Mouse (Mus musculus): ENCODE data around the gene Cdadc1.

Cdadc1 gene

GRCm38 (mm10) chr14:59597398-59598259, at the start of gene Cdadc1:
Cdadc1 (minus strand) TSS chr14:59597959.
- WGBS: under 1% methylated on average over 47 of the region's 48 CpGs

DNA sequence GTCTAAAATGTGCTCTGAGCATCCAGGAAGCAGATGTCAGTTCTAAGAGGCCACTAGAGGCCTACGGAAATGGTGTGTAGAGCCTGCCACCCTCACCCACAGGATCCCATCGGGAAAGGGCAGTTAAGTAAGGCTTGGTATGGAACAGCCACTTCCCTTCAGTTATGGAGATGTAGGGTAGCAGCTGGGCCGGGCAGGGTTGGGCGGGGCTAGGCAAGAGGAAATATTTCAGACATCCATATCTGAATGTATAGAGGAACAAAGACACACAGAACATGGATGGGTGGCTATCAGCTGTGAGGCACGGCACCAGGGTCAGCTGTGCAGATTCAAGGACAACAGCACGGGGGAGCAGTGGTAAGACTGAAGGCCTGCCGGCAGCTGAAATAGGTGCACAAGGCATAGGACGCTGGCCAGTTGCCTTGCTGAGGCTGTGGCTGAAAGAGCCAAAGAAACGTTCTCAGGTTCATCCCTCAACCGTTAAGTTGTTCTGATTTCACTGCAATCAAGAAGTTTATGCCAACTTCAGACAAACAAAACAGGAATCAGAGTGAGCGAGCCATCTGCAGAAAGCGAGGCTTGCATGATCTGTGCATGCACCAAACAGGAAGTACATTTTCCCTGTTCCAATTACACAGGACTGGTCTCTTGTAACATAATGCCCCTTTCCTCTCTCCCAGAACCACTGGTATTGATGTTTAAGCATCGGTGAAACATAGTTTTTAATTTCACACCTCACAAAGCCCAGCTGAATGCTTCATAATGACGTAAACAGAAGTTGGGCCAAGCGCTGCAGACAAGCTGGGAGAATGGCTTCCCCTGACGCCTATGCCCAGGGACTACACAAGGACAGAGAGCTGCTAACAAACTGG, 49.3 kb upstream of the Cdadc1 start:
- WGBS: 74% methylated on average over 16 of the region's 16 CpGs

GRCm38 (mm10) chr14:59644896-59645295, 47.1 kb upstream of the Cdadc1 start:
- WGBS: 94% methylated on average over 3 of the region's 3 CpGs

GRCm38 (mm10) chr14:59644166-59644565, 46.4 kb upstream of the Cdadc1 start:
- WGBS: 92% methylated on average over 1 of the region's 1 CpGs

DNA sequence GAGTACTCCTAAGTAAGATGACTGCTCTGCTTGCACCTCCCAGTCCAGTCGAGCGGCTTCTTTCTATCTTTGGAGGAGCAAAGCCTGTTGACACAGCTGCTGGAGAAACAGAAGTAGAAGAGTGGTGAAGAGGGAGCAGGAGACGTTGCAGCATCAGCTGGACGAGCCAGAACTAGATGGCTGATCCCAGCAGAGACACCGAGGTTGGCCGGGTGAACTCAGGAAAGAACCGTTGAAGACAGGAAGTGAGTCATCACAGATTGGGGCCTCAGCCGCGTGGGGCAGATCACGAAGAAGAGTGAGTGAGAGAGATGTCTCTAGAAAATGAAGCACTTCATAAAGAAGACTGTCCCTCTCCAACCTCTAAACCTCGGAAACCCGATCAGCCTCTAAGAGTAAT, 45.8 kb upstream of the Cdadc1 start:
- WGBS: 71% methylated on average over 12 of the region's 12 CpGs

DNA sequence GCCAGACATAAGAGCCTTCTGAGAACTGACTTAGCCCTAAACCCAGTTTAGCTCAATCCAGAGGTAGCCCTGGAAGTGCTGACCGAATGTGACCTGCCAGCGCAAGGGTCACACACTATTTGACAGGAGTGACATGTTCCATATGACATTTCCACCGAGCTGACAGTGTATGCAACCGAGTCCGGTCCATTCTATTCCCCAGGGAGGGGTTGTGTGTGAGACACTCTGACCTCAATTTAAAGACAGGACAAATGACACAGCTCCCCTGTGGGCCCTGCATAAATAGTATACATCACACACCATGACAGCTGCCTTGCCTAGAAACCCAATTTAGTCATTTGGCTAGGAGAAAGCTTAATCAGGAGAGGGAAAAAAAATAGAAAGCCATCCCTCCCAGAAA, 44.1 kb upstream of the Cdadc1 start:
- 68% methylated on average over 5 of the region's 5 CpGs for WGBS

- 77% methylated on average over 7 of the region's 7 CpGs for WGBS
Measured at GRCm38 (mm10) chr14:59638906-59639703, 41.3 kb upstream of the Cdadc1 start.

DNA sequence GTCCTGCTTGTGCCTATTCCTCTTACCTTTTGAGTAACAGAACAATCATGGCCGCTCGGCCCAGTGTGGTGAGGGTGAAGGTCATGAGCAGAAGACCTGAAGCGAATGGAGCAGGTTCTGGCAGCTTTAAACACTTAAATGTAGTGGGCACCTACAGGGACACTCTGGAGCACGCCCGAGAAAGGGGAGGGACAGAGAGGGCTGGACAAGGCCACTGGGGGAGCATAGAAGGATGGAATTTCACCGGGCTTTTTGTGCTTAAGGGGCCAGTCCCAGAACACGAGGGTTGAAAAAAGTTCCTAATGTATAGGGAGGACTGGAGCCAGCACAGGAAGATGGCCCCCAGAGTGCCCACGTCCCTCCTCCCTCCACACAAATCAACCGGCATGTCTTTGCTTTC, 36.2 kb upstream of the Cdadc1 start:
- 85% methylated on average over 9 of the region's 9 CpGs for WGBS

GRCm38 (mm10) chr14:59633295-59633898, 35.6 kb upstream of the Cdadc1 start:
- 90% methylated on average over 5 of the region's 5 CpGs for WGBS

DNA sequence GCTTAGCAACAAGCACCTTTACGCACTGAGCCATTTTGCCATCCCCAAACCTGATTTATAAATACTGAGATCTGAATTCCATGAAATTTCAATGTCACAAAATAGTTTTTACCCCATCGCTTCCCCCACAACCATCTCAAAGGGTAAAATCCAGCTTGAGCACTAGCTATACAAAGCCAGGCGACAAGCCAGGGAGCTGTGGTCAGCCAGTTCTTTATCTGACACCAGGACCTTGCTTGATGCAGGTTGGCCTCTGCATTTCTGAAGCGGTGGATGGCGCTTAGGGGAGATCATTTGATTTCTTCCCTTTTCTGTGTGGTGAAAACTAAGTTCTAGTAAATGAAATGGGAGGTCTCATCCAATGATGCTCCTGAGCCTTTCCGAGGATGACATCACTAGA, 34.3 kb upstream of the Cdadc1 start:
- 95% methylated on average over 6 of the region's 6 CpGs for WGBS

GRCm38 (mm10) chr14:59630096-59630495, 32.3 kb upstream of the Cdadc1 start:
- 94% methylated on average over 9 of the region's 9 CpGs for WGBS

GRCm38 (mm10) chr14:59629308-59629707, 31.5 kb upstream of the Cdadc1 start:
- 84% methylated on average over 15 of the region's 15 CpGs for WGBS

- WGBS: 27% methylated on average over 7 of the region's 7 CpGs
Measured at GRCm38 (mm10) chr14:59627823-59628222, 30.1 kb upstream of the Cdadc1 start.

DNA sequence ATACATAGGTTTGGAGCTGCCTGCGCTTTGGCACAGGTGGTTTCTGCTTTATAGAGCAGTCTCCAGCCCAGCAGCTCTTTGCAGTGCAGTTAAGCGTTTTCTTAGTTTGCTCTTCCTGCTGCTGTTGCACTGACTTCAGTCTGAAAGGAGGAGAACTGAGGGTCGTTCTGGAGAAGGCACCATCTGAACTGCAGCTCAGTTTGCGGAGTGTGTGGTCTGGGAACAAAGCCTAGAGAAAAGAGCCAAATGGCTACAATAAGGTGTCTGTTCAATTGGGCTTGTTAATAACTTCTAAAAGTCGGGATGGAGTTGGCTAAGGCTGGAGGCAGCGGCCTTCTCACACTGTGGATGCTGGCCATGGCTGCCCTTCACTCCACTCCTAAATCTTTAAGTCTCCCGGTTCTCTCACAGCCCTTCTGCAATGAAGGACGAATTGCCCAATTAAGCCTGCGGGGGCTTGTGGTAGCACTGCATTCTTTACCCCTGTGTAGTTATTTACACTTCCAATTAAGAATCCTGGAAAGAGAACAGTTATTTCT, 29.5 kb upstream of the Cdadc1 start:
- WGBS: 42% methylated on average over 9 of the region's 9 CpGs

- WGBS: 29% methylated on average over 8 of the region's 8 CpGs
Measured at GRCm38 (mm10) chr14:59626711-59627110, 29.0 kb upstream of the Cdadc1 start.

DNA sequence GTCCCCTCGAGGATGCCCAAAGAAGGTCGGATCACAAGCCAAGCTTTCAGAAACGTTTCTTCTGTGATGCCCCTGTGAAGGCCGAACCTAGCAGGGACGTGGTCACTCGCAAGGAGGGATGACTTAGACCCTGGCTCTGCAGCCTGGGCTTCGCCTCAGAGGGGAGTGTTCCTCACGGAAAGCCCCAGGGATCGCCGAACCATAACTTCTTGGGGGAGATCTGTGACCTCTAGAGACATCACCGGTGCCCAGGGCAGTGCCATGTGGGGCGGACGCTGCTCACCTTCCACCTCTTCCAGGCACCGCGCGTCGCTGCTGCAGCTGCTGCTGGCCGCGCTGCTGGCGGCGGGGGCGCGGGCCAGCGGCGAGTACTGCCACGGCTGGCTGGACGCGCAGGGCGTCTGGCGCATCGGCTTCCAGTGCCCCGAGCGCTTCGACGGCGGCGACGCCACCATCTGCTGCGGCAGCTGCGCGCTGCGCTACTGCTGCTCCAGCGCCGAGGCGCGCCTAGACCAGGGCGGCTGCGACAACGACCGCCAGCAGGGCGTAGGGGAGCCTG, 28.1 kb upstream of the Cdadc1 start:
- WGBS: under 1% methylated on average over 51 of the region's 51 CpGs

- under 1% methylated on average over 65 of the region's 65 CpGs for WGBS
Measured at GRCm38 (mm10) chr14:59625158-59625805, 27.5 kb upstream of the Cdadc1 start, which contains the start of gene Shisa2. Shisa2 (plus strand) TSS chr14:59625308.

DNA sequence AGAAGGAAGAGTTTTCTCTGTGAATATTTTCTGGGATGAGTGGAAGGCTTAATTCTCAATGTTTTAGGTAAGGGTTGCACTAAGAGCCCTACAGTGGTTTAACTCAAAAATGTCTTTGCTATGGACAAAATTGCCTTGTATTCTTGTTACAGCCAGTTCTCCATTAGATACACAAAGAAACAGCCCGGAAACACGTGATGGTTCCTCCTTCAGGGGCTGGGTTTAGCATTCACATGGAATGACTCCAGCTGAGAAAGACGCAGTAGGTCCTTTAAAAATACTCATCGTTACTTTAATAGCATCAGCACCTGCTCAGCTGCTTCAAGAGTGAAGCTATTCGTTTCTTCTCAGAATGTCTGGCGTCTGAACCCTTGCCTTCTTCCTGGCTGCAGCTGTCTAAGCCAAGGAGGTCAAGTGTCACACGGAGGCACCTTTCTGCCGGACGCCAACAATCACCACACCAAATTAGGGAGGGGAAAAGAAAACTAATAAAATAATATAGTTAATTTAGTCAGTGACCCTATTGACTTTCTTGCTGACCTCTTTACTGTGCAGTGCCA, 26.6 kb upstream of the Cdadc1 start:
- 47% methylated on average over 9 of the region's 9 CpGs for WGBS

- whole genome bisulfite sequencing: 67% methylated on average over 7 of the region's 7 CpGs
Measured at GRCm38 (mm10) chr14:59616802-59617201, 19.0 kb upstream of the Cdadc1 start.

DNA sequence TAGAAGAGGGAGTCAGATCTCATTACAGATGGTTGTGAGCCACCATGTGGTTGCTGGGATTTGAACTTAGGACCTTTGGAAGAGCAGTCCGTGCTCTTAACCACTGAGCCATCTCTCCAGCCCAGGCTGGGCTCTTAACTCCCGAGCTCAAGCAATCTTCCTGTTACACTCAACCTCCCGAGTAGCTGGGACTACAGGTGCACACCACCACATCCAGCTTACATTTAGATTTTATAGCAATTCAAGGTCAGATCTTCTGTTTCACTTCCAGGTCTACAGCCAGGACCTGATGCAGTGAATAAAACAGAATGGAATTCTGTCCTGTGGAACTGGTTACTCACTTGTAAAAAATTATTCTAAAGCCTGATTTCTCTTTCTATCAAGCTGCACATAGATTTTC, 16.4 kb upstream of the Cdadc1 start:
- 83% methylated on average over 3 of the region's 3 CpGs for WGBS
